ENCODE assay signal across 7 mouse cellular contexts in the genomic region with DNA sequence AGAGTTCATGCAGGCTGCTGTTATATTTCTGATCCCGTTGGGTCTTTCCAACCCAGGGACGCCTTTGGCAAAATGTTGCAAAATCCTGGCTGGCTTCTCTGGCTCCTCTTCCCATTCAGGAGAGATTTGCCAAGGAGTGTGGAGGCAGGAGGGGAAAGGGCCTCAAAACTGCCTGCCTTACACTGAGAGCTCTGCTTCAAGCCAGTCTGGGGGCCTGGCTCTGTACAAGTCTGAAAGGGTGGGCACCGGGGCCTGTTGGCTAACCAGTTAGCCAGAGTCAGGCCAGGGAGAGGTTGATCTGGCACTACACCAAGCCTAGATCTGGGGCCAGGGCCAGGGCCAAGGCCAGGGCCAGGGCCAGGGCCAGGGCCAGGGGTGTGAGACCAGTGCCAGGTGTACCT. TPM values are rescaled to one million over a fixed set of nuclear protein-coding genes. Genes with fewer than 3 reads are reported as not detected.
A peak's percentile ranks its signal among the peaks of the same experiment; 100 is the strongest.
DNase-seq lines count a peak whose midpoint lies in the region; ATAC-seq and TF ChIP-seq lines count a peak whose summit lies in the region.

No protein-coding gene starts in this region.

- peak; percentile 69 for DNase-seq in kidney, adult 2 months
- peak; percentile 77 for DNase-seq in NIH3T3 (ENCODE audit: low read depth)
- peak; percentile 76 for DNase-seq in adrenal gland, postnatal 10 days
- peak; percentile 81 for DNase-seq in fat pad, adult 2 months (ENCODE audit: extremely low read depth, low read depth, low spot score)
- no peak for DNase-seq in embryo, embryonic 10.5 days (ENCODE audit: low spot score)
- DNase-seq in forebrain, embryonic 11.5 days (ENCODE audit: low spot score) = no peak

- no peak overlapping the region for H3K27ac ChIP-seq in kidney, adult 2 months (ENCODE audit: insufficient read depth, low read depth, low read length)
- no peak overlapping the region for H3K27ac ChIP-seq in kidney, embryonic 15.5 days
- H3K27ac ChIP-seq in forebrain, embryonic 11.5 days (ENCODE audit: low read depth, low read length) = no peak overlapping the region

- no peaks in the 10 kb centered on the region for H3K27me3 ChIP-seq in kidney, adult 2 months (replicated peaks; ENCODE audit: control insufficient read depth, insufficient read depth, low read length)
- H3K27me3 ChIP-seq in kidney, embryonic 15.5 days = no peaks in the 10 kb centered on the region
- H3K27me3 ChIP-seq in forebrain, embryonic 11.5 days (ENCODE audit: control insufficient read depth, insufficient read depth, low read length) = no peaks in the 10 kb centered on the region

- peaks cover 1% of the 10 kb centered on the region for H3K36me3 ChIP-seq in kidney, adult 2 months (ENCODE audit: control insufficient read depth, insufficient read depth, low read length)
- no peaks in the 10 kb centered on the region for H3K36me3 ChIP-seq in kidney, embryonic 15.5 days
- H3K36me3 ChIP-seq in forebrain, embryonic 11.5 days (ENCODE audit: control insufficient read depth, insufficient read depth, low read length) = no peaks in the 10 kb centered on the region

- H3K9me3 ChIP-seq in kidney, embryonic 15.5 days (replicated peaks) = no peaks in the 10 kb centered on the region
- no peaks in the 10 kb centered on the region for H3K9me3 ChIP-seq in forebrain, embryonic 11.5 days (ENCODE audit: control insufficient read depth, low read length)

- H3K9ac ChIP-seq in kidney, embryonic 15.5 days = no peak overlapping the region
- no peak overlapping the region for H3K9ac ChIP-seq in forebrain, embryonic 11.5 days (ENCODE audit: low read length)

- no peak overlapping the region for H3K4me3 ChIP-seq in kidney, adult 2 months (ENCODE audit: insufficient read depth, low read depth, low read length)
- no peak overlapping the region for H3K4me3 ChIP-seq in kidney, embryonic 15.5 days (replicated peaks)
- no peak overlapping the region for H3K4me3 ChIP-seq in forebrain, embryonic 11.5 days (ENCODE audit: low read depth, low read length)

- no peak for ATAC-seq in kidney, embryonic 15.5 days (replicated peaks; ENCODE audit: low FRiP score)
- ATAC-seq in forebrain, embryonic 11.5 days (replicated peaks; ENCODE audit: low FRiP score) = no peak

- TF ChIP-seq CTCF in kidney, adult 2 months (conservative IDR thresholded peaks at IDR 0.05; ENCODE audit: insufficient read depth, insufficient read length, low read depth, low read length) = no peak

- WGBS in kidney, adult 2 months = 48% methylated on average over 3 of the region's 3 CpGs
- 91% methylated on average over 3 of the region's 3 CpGs for WGBS in kidney, embryonic 15.5 days
- 93% methylated on average over 3 of the region's 3 CpGs for WGBS in forebrain, embryonic 11.5 days

- peaks cover 33% of the 10 kb centered on the region for H3K4me1 ChIP-seq in kidney, adult 2 months (ENCODE audit: control insufficient read depth, insufficient read depth, low read length)
- H3K4me1 ChIP-seq in kidney, embryonic 15.5 days = peaks cover 31% of the 10 kb centered on the region
- H3K4me1 ChIP-seq in forebrain, embryonic 11.5 days (replicated peaks; ENCODE audit: control insufficient read depth, insufficient read depth, low read length) = peaks cover 7% of the 10 kb centered on the region

- TF ChIP-seq POLR2A in kidney, adult 2 months (IDR thresholded peaks at IDR 0.05; ENCODE audit: low read depth, low read length) = no peak

- no peak overlapping the region for H3K4me2 ChIP-seq in kidney, embryonic 15.5 days
- no peak overlapping the region for H3K4me2 ChIP-seq in forebrain, embryonic 11.5 days (ENCODE audit: low read depth, low read length, severe bottlenecking)

RNA-seq across cellular contexts. Expression of a gene that starts 3.8 kb away (rescaled TPM):
- polyA plus RNA-seq in kidney, adult 2 months (2012; rRNA removed) = 78.5 and 85.8 TPM in 2 replicates
- 50.4 and 54.6 TPM in 2 replicates for polyA plus RNA-seq in kidney, embryonic 15.5 days (2015; fragmentation: Nextera tagmentation; extraction: Ambion mirVana)
- total RNA-seq in adrenal gland, postnatal 10 days (2021) = 10 to 100 TPM; 41.2 to 76.8 TPM
- polyA plus RNA-seq in forebrain, embryonic 11.5 days (2014; fragmentation: Nextera tagmentation; extraction: Ambion mirVana) = 42.0 and 42.7 TPM in 2 replicates

RNA-seq across cellular contexts. Expression of a gene that starts 38.7 kb away (rescaled TPM):
- 27.3 and 30.4 TPM in 2 replicates for polyA plus RNA-seq in kidney, adult 2 months (2012; rRNA removed)
- 101 and 104 TPM in 2 replicates for polyA plus RNA-seq in kidney, embryonic 15.5 days (2015; fragmentation: Nextera tagmentation; extraction: Ambion mirVana)
- 10 to 100 TPM; 26.6 to 34.4 TPM for total RNA-seq in adrenal gland, postnatal 10 days (2021)
- polyA plus RNA-seq in forebrain, embryonic 11.5 days (2014; fragmentation: Nextera tagmentation; extraction: Ambion mirVana) = 79.4 and 89.4 TPM in 2 replicates

RNA-seq across cellular contexts. Expression of a gene that starts 39.0 kb away (rescaled TPM):
- polyA plus RNA-seq in kidney, adult 2 months (2012; rRNA removed) = 18.1 and 21.3 TPM in 2 replicates
- 12.2 and 14.3 TPM in 2 replicates for polyA plus RNA-seq in kidney, embryonic 15.5 days (2015; fragmentation: Nextera tagmentation; extraction: Ambion mirVana)
- total RNA-seq in adrenal gland, postnatal 10 days (2021) = 10 to 100 TPM; 10.4 to 10.7 TPM
- polyA plus RNA-seq in forebrain, embryonic 11.5 days (2014; fragmentation: Nextera tagmentation; extraction: Ambion mirVana) = 10.8 and 13.5 TPM in 2 replicates

Comparison
In these comparisons a context has a peak if more than half of its experiments do, and no peak if none do; other contexts are left out.
1. DNase-seq: peak in kidney, adult 2 months (single experiment), NIH3T3 (single experiment), adrenal gland, postnatal 10 days (single experiment) and fat pad, adult 2 months (single experiment); none in embryo, embryonic 10.5 days (single experiment) and forebrain, embryonic 11.5 days (single experiment).